Mouse (Mus musculus) retina, embryonic 14.5 days (tissue): ENCODE measurements around the gene Polr2m.
A peak's percentile ranks its signal among the peaks of the same experiment; 100 is the strongest.

Experiments used
- DNase-seq: peaks from one replicate; pipeline ENCODE4 v3.0.0-alpha.2; 2015; ENCODE audit warnings: low spot score

Gene Polr2m

DNA sequence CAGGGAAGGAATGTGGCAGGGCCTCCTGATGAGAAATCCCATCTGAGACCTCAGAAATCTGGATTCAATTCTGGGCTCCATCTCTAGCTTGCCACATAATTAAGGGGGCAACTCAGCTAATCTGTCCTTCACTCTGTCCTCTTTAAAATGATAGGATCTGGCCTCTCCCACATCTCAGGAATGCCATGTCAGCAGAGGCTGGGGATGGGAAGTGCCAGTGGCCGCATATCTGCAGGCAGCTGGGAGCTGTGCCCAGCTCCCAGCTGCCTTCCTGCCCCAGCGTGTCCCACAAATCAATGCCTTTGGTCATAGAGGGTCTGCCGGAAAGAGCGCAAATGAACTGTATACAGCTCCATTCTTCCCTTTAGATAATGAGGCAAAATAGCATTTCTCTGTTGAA, 18.3 kb downstream of the Polr2m start:
- no peak for DNase-seq

DNA sequence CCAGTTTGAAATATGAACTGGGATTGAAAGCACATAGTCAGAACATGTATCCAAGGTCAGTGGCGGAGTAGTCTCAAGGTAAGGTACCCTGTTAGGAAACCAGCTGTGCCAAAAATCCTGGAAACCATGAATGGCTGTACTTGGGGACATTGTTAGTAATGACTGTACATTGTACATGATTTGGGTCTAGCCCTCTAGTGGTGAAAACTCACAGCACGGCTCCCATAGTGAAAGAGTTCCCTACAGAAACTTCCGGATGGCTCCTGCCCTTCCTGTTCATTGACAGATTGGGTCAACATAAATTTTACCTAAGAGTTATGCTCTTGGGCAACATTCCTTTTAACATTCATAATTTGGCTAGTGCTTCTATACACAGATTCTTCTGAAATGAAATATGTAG, 19.6 kb downstream of the Polr2m start:
- peak; percentile 67 for DNase-seq

DNA sequence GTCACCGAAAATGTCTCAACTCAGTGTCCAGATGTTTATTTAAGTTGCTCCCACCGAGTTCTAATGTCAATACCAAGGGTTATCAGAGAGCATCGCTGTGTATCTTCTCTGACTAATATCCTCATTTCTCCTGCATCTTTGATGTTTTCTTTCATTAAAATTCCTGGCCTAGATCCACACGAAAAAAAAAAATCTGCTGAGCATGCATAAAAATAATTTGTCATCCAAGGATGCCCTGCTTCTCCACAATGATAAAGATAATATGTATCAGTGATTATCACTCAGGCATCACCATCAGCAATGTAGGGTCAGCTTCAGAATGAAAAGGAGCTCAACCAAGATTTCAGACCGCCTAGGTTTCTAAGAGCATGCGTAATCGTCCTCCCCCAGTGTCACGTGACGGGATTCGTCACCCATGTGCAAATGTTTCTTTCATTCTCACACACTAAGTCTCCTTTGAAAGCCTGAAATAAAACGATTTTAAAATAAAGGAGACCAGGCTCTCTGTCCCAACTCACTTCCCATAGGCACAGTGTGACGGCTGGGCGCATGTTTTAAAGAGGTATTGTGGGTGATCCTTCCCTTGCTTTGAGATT, 22.6 kb downstream of the Polr2m start:
- DNase-seq: no peak

DNA sequence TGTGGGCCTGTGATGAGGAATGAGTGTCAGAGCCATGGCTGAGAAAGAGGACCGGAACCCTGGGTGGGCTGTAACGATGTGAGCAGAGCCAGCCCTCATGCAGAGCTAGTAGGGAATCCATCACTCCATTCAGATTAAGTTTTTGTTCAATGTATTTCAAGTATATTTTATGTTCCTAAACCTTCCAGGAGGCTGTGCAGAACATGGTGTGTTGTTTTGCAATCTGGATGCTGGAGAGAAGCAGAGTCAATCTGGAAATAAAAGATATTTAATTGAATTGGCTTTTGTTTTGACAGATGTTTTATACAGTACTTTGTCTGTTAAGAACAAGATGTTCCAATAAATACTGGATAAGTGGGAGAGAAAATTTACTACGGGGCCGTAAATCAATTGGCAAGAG, 29.0 kb downstream of the Polr2m start:
- DNase-seq: no peak

DNA sequence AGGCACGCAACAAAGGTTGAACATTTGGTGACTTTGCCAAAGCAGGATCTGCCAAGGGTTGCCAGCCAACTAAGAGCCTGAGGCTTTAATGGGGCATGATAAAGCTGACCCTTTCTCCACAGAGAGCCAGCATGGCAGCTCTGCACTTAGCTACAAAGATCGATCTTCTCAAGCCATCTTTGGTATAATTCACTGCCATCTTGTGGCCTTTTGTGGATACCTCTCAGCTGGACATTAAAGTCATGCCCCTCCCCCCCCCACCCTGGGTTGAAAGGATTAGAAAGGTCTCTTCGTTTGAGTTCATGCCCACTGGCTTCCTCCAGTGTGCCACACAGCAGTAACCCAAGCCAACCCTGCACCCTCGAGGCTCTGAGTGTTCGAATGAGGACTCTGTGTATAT, 31.8 kb downstream of the Polr2m start:
- DNase-seq: no peak

DNA sequence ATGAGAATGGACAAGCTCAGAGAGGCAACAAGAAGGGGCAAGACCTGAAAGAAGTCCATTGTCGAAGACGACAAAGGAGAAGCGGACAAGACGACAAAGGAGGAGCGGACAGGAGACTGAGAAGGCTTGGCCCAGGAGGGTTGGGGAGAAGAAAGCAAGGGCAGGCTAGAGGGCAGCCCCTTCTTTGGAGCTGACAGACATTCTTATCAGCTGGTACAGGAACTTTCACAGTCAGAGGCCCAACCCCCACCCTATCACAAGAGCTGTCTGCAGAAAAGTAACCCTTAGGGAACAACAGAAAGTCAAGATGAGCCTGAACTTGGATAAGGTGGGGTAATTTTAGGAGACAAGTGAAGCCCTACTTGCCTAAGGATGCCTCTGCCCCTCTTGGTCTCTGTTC, 32.4 kb downstream of the Polr2m start:
- no peak for DNase-seq

DNA sequence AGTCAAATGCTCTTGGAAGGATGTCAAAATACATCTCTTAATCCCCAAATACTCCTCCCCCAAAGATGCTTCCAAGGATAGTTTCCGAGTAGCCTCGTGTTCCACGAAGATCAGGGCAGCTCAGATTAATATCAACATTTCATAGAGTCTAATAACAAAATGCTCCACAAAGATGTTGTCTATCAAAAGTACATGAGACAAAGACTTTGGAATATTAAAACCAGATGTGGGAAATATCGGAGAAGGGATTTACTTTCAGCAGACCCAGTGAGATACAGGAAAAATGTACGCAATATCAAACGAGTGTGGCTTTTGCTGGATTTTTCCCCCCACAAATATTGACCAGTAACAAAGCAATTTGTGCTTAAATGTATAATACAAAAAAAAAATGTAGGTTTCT, 35.1 kb downstream of the Polr2m start:
- no peak for DNase-seq

DNA sequence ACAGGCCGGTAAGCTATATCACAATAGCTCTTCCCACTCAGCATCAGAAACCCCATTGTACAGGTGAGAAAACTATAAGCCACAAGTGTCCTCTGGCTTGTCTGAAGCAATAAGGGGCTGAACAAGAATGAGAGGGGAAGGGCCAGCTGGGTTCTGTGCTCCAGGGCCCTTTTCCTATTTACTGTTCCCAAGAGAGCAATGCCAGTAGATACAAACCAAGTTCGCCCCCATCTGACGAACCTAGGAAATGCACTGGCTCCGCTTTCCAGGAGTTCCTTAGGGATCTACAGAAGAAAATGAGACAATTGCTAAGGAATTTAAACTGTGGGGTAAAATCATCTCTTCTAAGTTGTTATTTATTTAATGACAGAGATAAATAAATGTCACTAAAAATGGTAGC, 38.2 kb downstream of the Polr2m start:
- peak; percentile 84 for DNase-seq

DNA sequence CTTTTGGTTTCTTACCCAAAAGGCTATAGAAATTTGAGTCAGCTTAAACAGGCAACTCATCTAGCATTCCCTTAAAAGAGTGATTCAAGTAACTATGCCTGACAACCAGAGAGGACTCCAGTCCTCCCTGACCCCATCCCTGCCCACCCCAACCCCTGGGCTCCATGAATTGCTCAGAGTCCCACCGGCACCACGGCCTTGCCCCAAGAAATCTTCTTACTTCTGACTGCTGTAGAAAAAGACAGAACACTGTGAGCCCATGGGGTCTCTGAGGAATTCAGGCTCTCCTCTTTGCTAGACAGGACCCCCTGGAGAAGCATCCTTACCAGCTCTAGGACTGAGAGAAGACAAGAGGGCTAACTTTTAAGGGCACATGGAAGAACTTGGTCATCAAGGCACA, 40.4 kb downstream of the Polr2m start:
- no peak for DNase-seq

DNA sequence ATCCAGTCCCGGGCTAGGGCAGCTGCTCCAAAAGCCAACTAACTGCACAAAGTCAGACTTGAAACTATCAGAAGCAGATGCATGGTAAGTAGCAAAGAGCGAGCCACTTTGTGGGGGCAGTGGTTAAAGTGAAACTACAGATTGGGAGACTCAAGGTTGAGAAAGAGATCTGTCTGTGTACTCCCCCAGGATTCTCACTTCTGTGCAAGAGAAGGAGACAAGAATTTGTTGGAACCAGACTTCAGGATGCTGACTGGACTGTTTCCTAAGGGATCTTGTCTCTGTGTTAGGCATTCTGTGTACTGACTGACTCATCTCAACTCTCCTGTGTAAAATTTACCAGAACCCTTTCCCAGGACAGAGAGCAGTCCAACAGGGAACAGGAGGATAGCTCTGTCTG, 47.6 kb downstream of the Polr2m start:
- DNase-seq: no peak
